Mouse (Mus musculus) MEL (cell line): ENCODE results near the gene Cfap299. TPM values are rescaled to one million over a fixed set of nuclear protein-coding genes. Genes with fewer than 3 reads are reported as not detected.
"Not testable (repeated sequence)": the region's sequence is repeated elsewhere in the genome, so short reads cannot be mapped to it uniquely, and the experiment has no call there.

Experiments used
- DNase-seq: peaks from one replicate; pipeline ENCODE4 v3.0.0; 2011; ENCODE audit warnings: low read depth, low spot score
- H3K27ac ChIP-seq: 2 replicates; pipeline ENCODE4 v1.5.1; 2012; ENCODE audit warnings: low read depth, mild to moderate bottlenecking, control low read depth, low read length, moderate library complexity; ENCODE audit not compliant: control insufficient read depth
- H3K27me3 ChIP-seq, 2 experiments: fragments of 150-350 bp in 1 of 2; sonication (generic) in 1 of 2; 2 replicates each; pipeline ENCODE4 v1.6.1; 2012; ENCODE audit warnings: low read length in 2 of 2, mild to moderate bottlenecking in 2 of 2, improper control_type of control experiment in 1 of 2, moderate library complexity in 1 of 2; ENCODE audit not compliant: insufficient read depth in 2 of 2, control insufficient read depth in 1 of 2
- H3K36me3 ChIP-seq, 2 experiments: 2 replicates each; pipeline ENCODE4 v1.6.1; 2012 to 2014; ENCODE audit warnings: low read length in 2 of 2, improper control_type of control experiment in 1 of 2, inconsistent platforms in 1 of 2, mild to moderate bottlenecking in 1 of 2; ENCODE audit not compliant: insufficient read depth in 2 of 2, control insufficient read depth in 1 of 2
- H3K4me1 ChIP-seq, 2 experiments: fragments of 150-350 bp in 1 of 2; sonication (generic) in 1 of 2; 2 replicates each; pipeline ENCODE4 v1.6.1; 2012; ENCODE audit warnings: low read length in 2 of 2, improper control_type of control experiment in 1 of 2, mild to moderate bottlenecking in 1 of 2; ENCODE audit not compliant: insufficient read depth in 2 of 2, control insufficient read depth in 1 of 2
- H3K4me3 ChIP-seq, 2 experiments: fragments of 150-350 bp in 1 of 2; sonication (generic) in 1 of 2; 2 replicates each; pipeline ENCODE4 v1.5.1; 2012; ENCODE audit warnings: low read depth in 2 of 2, low read length in 2 of 2, mild to moderate bottlenecking in 2 of 2, moderate library complexity in 2 of 2, control low read depth in 1 of 2, improper control_type of control experiment in 1 of 2; ENCODE audit not compliant: control insufficient read depth in 1 of 2, insufficient read depth in 1 of 2
- H3K79me2 ChIP-seq: 2 replicates; pipeline ENCODE4 v1.6.1; 2012; ENCODE audit warnings: mild to moderate bottlenecking, low read length, moderate library complexity; ENCODE audit not compliant: control insufficient read depth, poor library complexity, insufficient read depth
- H3K9ac ChIP-seq: 2 replicates; pipeline ENCODE4 v1.6.1; 2012; ENCODE audit warnings: low read depth, mild to moderate bottlenecking, control low read depth, low read length, moderate library complexity; ENCODE audit not compliant: control insufficient read depth, poor library complexity, severe bottlenecking
- H3K9me3 ChIP-seq: fragments of 150-350 bp; sonication (generic); replicated peaks from 2 replicates; pipeline ENCODE4 v1.6.1; 2012; ENCODE audit warnings: mild to moderate bottlenecking, low read length, improper control_type of control experiment, moderate library complexity; ENCODE audit not compliant: insufficient read depth
- CHD1 ChIP-seq: IDR thresholded peaks from 2 replicates; pipeline ENCODE4 v1.6.1; 2012; ENCODE audit warnings: low read depth, mild to moderate bottlenecking, inconsistent platforms, low read length, improper control_type of control experiment
- CTCF ChIP-seq, 3 experiments: IDR thresholded peaks in 2 of 3; conservative IDR thresholded peaks in 1 of 3; 2 replicates each; pipeline ENCODE4 v1.5.1; 2011 to 2012; ENCODE audit warnings: low read length in 3 of 3, low read depth in 2 of 3, mild to moderate bottlenecking in 2 of 3, improper control_type of control experiment in 1 of 3, inconsistent platforms in 1 of 3, mixed read lengths in 1 of 3, moderate library complexity in 1 of 3; ENCODE audit not compliant: control insufficient read depth in 1 of 3, insufficient read depth in 1 of 3, poor library complexity in 1 of 3, severe bottlenecking in 1 of 3
- EP300 ChIP-seq, 2 experiments: IDR thresholded peaks; 2 replicates each; pipeline ENCODE4 v1.6.1; 2011; ENCODE audit warnings: improper control_type of control experiment in 2 of 2, low read length in 2 of 2, low read depth in 1 of 2, mild to moderate bottlenecking in 1 of 2
- HCFC1 ChIP-seq: IDR thresholded peaks from 2 replicates; pipeline ENCODE4 v1.6.1; 2012; ENCODE audit warnings: low read depth, mild to moderate bottlenecking, inconsistent platforms, low read length, improper control_type of control experiment, moderate library complexity
- JUND ChIP-seq: IDR thresholded peaks from 2 replicates; pipeline ENCODE4 v1.6.1; 2011; ENCODE audit warnings: low read depth, mild to moderate bottlenecking, improper control_type of control experiment, low read length
- MAFK ChIP-seq: IDR thresholded peaks from 2 replicates; pipeline ENCODE4 v1.6.1; 2011; ENCODE audit warnings: low read depth, mild to moderate bottlenecking, low read length, improper control_type of control experiment, borderline replicate concordance
- MAX ChIP-seq: IDR thresholded peaks from 2 replicates; pipeline ENCODE4 v1.6.1; 2011; ENCODE audit warnings: low read length, improper control_type of control experiment
- MXI1 ChIP-seq: IDR thresholded peaks from 2 replicates; pipeline ENCODE4 v1.6.1; 2011; ENCODE audit warnings: mild to moderate bottlenecking, low read depth, low read length, improper control_type of control experiment
- NELFE ChIP-seq: IDR thresholded peaks from 2 replicates; pipeline ENCODE4 v1.6.1; 2011; ENCODE audit warnings: low read depth, low read length, improper control_type of control experiment
- NRF1 ChIP-seq: IDR thresholded peaks from 2 replicates; pipeline ENCODE4 v1.6.1; 2014; ENCODE audit warnings: low read depth, mild to moderate bottlenecking, inconsistent platforms, low read length, improper control_type of control experiment, moderate library complexity; ENCODE audit not compliant: poor library complexity, insufficient read depth, severe bottlenecking
- POLR2A ChIP-seq, 2 experiments: IDR thresholded peaks; 2 replicates each; pipeline ENCODE4 v1.6.1; 2011 to 2012; ENCODE audit warnings: low read length in 2 of 2, mild to moderate bottlenecking in 2 of 2, control low read depth in 1 of 2, improper control_type of control experiment in 1 of 2, low read depth in 1 of 2, moderate library complexity in 1 of 2; ENCODE audit not compliant: control insufficient read depth in 1 of 2, insufficient read depth in 1 of 2, poor library complexity in 1 of 2
- POLR2AphosphoS2 ChIP-seq: IDR thresholded peaks from 2 replicates; pipeline ENCODE4 v1.6.1; 2011; ENCODE audit warnings: low read length, improper control_type of control experiment
- RCOR1 ChIP-seq: IDR thresholded peaks from 2 replicates; pipeline ENCODE4 v1.6.1; 2012; ENCODE audit warnings: low read depth, mild to moderate bottlenecking, inconsistent platforms, low read length, improper control_type of control experiment
- TAL1 ChIP-seq: IDR thresholded peaks from 2 replicates; pipeline ENCODE4 v1.6.1; 2012; ENCODE audit warnings: mild to moderate bottlenecking, inconsistent platforms, low read length, moderate library complexity, mixed read lengths
- TBP ChIP-seq: IDR thresholded peaks from 2 replicates; pipeline ENCODE4 v1.8.0; 2011; ENCODE audit warnings: low read depth, low read length, improper control_type of control experiment
- UBTF ChIP-seq: IDR thresholded peaks from 2 replicates; pipeline ENCODE4 v1.6.1; 2012; ENCODE audit warnings: low read depth, mild to moderate bottlenecking, inconsistent platforms, low read length, improper control_type of control experiment, moderate library complexity, borderline replicate concordance; ENCODE audit not compliant: insufficient read depth
- ZC3H11A ChIP-seq: IDR thresholded peaks from 2 replicates; pipeline ENCODE4 v1.6.1; 2012; ENCODE audit warnings: low read depth, mild to moderate bottlenecking, inconsistent platforms, low read length, improper control_type of control experiment
- ZNF384 ChIP-seq: IDR thresholded peaks from 2 replicates; pipeline ENCODE4 v1.6.1; 2012; ENCODE audit warnings: low read depth, mild to moderate bottlenecking, inconsistent platforms, low read length, improper control_type of control experiment
- polyA plus RNA-seq, 2 experiments: library from polyadenylated mRNA; stranded (reverse) in 1 of 2; unstranded in 1 of 2; fragments of >175 nt in 1 of 2; fragments of >200 nt in 1 of 2; gene quantifications; 2 replicates each; pipeline versions ENCODE4 v1.2.1 to v1.2.4; 2012; ENCODE audit warnings: low replicate concordance in 2 of 2, low read depth in 1 of 2; ENCODE audit not compliant: insufficient read length in 2 of 2, insufficient read depth in 1 of 2, missing spikeins in 1 of 2
- total RNA-seq: library from RNA; depleted of rRNA; stranded (reverse); fragments of 300-350 nt; gene quantifications from 2 replicates; pipeline ENCODE4 v1.2.3, GENCODE M21; 2012

Gene Cfap299
- total and polyA plus RNA-seq, 3 experiments, result not detected

DNA sequence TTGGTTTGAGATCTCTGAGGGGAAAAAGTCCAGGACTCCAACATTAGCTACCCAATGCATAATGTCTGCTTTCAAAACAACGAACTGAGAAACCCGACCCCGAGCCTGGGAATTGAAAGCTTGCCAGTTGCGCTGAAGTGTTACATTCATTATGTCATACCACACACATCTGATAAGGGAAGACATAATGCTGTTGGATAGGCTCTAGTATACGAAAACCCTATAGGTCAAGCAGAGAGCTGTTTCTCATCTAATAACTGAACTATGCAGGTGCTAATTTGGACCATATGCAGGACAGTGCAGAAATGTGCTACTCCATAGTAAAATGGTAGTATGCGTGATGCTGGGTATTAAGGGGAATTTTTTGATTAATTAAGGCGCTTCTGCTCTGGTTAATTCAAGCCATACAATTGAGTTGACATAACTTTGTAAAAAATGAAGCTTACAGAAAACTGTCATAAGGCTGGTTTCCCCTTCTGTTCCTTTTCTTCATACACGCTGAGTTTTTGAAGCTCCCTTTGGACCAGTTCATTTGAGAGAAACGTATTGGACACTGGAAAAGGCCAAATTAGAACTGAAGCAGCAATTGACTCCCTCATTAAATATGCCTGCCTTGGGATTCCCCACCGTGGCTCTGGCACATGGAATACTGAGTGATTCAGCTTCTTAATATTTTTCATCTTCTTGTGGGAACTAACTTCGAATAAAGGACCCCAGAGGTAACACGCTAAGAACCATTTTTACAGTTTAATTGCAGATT lies 245.8 kb downstream of the Cfap299 start:
- TF ChIP-seq MAX (no peak), NRF1 (no peak), MXI1 (no peak), MAFK (no peak), POLR2AphosphoS2 (no peak), NELFE (no peak), TAL1 (no peak), ZC3H11A (no peak), POLR2A (IDR thresholded peaks at IDR 0.05; ENCODE audit: control insufficient read depth in 1 of 2, insufficient read depth in 1 of 2, low read depth in 1 of 2, low read length in 2 of 2, poor library complexity in 1 of 2) (no peak), RCOR1 (no peak), JUND (no peak), EP300 (IDR thresholded peaks at IDR 0.05; ENCODE audit: low read depth in 1 of 2, low read length in 2 of 2) (no peak)
- TF ChIP-seq, all 39 proteins: peak for 0
- Histone ChIP-seq H3K79me2 (no peaks in the 10 kb centered on the region), H3K4me3 (no peak overlapping the region), H3K9me3 (no peaks in the 10 kb centered on the region), H3K9ac (no peak overlapping the region), H3K36me3 (no peaks in the 10 kb centered on the region), H3K27me3 (no peaks in the 10 kb centered on the region), H3K4me1 (no peaks in the 10 kb centered on the region), H3K27ac (no peak overlapping the region)
- no peak for DNase-seq

DNA sequence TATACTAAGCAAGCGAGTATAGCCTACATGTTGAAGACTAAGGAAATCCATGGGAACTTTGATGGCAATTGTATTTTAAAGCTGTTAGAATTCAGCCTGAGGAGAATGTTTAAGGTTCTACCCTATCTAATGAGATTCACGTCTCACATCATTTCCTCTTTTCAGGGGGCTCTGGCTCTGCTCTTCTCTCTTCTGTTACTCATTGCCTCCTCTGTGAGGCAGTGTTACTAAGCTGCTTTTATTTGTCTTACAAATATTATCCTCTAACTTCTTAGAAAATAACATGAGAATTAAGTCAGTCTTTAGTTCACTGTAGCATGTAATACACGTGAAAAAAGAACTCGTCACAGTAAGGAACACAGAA lies 246.3 kb downstream of the Cfap299 start:
- TF ChIP-seq CTCF (IDR thresholded peaks at IDR 0.05 in 2 of 3, conservative IDR thresholded peaks at IDR 0.05 in 1 of 3; ENCODE audit: control insufficient read depth in 1 of 3, insufficient read depth in 1 of 3, low read depth in 2 of 3, low read length in 3 of 3, poor library complexity in 1 of 3, severe bottlenecking in 1 of 3) (no peak), MAX (no peak), HCFC1 (no peak), CHD1 (no peak), ZNF384 (no peak), ZC3H11A (no peak), UBTF (no peak), MAFK (no peak), TAL1 (no peak), POLR2A (IDR thresholded peaks at IDR 0.05; ENCODE audit: control insufficient read depth in 1 of 2, insufficient read depth in 1 of 2, low read depth in 1 of 2, low read length in 2 of 2, poor library complexity in 1 of 2) (no peak), TBP (no peak)

DNA sequence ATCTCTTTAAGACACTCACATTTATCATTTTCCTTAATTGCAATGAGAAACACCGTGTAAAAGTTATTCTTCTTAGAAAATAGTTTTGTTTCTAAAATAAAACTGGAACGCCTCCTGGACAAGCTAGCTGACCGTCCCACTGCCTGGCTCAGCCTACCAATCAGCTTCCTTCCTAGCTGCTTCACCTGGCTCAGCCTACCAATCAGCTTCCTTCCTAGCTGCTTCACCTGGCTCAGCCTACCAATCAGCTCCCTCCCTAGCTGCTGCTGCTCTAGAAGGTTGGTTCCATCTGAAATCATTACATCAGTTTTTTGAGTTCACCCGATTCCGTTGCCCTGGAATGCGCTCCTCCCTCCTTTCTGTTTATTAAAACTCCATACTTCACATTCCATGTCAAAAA lies 247.4 kb downstream of the Cfap299 start:
- H3K9me3 ChIP-seq, H3K4me1 ChIP-seq, H3K36me3 ChIP-seq, DNase-seq, H3K27ac ChIP-seq, H3K4me3 ChIP-seq, H3K79me2 ChIP-seq, H3K27me3 ChIP-seq, H3K9ac ChIP-seq: not testable (repeated sequence)

More for the DNA sequence above, 246.3 kb downstream of the Cfap299 start:
- Histone ChIP-seq H3K36me3 (no peaks in the 10 kb centered on the region), H3K27ac (no peak overlapping the region), H3K9me3 (no peaks in the 10 kb centered on the region), H3K27me3 (no peaks in the 10 kb centered on the region), H3K79me2 (no peaks in the 10 kb centered on the region), H3K4me1 (no peaks in the 10 kb centered on the region), H3K4me3 (no peak overlapping the region), H3K9ac (no peak overlapping the region)
- no peak for DNase-seq
